Mouse (Mus musculus): ENCODE data around the gene Eno4.

Gene Eno4

DNA sequence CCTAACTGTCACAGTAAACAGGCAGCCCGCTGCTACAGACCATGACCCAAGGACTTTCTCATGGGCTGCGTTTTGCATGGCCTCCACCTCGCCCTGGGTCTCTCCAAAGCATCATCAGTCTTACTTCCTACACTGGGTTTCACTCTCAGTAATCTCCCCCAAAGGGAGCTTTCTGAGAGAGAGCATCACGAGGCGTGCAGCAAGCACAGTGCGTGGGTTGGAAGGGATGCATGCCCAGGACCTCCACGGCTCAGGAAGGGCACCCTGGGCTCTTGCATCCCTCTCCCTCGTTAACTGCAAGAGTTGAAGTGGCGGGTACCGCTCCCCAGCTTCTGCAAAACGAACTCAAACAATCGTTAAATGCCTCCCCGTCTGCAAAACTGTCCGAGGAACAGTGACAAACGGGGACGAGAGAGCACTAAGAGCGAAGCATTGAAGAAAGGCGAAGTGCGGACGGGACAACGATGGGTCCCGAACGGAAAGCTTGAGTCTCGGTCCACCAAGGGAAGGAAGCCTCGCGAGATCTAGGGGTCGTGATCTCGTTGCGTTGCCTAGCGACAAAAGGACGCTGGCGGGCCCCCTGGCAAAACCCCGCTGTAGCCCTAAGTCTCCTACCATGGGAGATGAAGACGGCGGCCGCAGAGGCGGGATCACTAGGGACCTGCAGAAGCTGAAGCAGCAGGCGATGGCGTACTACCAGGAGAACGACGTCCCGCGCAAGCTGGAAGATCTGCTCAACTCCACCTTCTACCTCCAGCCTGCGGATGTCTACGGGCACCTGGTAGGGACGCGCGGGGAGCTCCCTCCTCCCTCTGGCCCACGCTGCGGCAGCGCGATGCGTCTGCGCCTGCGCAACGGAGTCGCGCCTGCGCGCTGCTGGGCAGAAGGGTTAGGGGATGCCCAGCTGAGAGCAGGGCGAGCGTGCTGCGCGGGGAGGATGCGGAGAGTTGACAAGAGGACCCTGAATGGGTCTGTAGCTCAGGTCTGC is at the start of gene Eno4, which contains the start of gene Hspa12a:
TSS of gene Eno4 (plus strand) at position 585 of the 988 bp plus-strand sequence.
TSS of gene Hspa12a (minus strand) at position 814 of the 988 bp plus-strand sequence.
- WGBS = under 1% methylated on average over 65 of the region's 65 CpGs

DNA sequence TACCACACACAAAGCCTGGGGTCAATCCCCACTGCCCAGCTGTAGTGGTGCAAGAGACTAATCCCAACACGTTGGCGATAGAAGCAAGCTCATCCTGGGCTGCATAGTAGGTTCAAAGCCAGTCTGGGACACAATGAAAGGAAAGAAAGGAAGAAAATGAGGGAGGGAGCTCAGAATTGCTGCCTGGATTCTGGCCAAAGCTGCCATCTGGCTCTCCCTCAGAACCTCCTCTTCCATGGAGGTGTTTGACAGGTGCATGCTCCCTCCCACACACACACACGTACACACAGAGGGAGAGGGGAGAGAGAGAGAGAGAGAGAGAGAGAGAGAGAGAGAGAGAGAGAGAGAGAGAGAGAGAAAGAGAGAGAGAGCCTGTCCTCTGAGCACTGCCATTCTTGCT is 47.0 kb upstream of the Eno4 start:
- WGBS = 39% methylated on average over 3 of the region's 3 CpGs

DNA sequence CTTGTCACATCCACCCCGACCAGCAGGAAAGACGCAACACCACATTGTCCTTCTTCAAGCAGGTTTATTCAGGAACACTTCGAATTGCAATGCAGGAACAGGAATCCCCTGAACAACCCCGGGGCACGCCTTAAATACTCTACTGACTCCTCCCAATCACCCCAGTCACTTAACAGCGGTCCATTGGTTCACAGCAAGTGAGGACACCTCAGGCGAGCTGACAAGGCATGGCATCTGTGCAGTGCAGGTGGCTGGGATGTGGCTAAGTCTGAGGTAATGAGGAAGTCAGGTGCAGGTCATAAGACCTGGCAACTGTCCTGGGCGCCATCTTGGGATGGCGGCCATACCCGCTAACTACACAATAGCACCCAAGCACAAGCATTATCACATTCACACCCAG is 42.8 kb upstream of the Eno4 start:
- 94% methylated on average over 10 of the region's 10 CpGs for WGBS

DNA sequence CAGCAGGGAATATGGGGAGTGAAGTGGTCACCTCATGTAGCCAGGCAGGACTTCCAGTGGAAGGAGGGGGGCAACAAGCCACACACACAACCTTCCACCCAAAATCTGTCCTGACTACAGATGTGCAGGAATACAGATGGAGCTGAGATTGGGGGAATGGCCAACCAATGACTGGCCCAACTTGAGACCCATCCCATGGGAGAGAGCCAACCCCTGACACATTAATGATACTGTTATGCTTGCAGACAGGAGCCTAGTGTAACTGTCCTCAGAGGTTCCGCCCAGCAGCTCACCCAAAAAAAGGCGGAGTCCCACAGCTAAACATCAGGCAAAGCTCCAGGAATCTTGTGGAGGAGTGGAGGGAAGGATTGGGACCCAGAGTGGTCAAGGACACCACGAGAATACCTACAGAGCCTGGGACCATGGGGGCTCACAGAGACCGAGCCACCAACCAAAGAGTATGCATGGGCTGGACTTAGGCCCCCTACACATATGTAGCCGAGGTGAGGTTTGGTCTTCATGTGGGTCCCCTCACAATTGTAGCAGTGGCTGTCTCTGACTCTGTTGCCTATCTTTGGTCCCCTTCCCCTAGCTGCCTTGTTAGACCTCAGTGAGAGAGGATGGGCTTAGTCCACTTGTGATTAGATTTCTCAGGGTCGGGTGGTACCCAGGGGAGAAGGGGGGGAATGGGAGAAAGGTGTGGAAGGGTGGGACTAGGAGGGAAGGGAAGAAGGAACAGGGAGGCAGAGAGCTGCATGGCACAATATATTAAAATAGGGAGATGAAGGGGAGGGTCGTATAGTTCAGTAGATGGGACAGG is 39.9 kb upstream of the Eno4 start:
- WGBS = 69% methylated on average over 7 of the region's 7 CpGs

DNA sequence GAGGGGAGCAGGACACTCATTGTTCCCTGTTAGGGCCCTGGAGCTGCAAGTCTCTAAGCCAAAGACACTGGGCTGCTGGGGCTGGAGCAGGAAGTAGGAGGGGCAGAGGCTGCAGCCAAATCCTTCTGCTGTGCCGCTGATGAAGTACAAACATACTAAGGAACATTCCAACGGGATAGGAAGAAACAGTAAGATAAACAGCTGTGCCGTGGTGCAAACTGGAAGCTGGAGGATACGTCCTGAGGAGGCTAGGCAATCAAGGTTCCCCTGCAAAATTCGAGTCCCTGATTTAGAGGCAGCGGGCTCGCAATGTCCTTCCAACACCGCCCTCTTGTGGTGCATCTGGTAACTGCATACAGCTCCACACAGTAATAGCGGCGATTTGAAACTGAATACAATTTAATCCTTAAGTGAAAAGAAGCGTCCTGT is 39.3 kb upstream of the Eno4 start:
- 1% methylated on average over 11 of the region's 11 CpGs for WGBS

DNA sequence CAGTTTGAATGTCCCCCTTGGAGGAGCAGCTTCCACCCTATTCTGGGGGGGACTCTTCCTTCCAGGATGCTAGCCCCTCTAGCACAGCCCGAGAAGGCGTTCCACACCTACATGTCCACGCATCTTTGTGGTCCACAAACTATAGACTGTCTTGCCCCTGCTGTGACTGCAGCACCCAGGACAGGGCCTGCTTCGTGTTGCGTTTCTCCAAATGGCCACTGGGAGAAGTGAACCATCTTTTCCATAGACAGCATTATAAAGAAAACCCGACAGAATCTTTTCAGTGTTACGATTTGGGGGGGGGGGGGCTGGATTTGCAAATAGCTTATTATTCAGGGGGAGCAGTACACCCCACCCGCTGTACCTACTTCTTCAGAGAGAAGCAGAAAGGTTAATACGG is 36.5 kb upstream of the Eno4 start:
- WGBS = 52% methylated on average over 9 of the region's 9 CpGs

DNA sequence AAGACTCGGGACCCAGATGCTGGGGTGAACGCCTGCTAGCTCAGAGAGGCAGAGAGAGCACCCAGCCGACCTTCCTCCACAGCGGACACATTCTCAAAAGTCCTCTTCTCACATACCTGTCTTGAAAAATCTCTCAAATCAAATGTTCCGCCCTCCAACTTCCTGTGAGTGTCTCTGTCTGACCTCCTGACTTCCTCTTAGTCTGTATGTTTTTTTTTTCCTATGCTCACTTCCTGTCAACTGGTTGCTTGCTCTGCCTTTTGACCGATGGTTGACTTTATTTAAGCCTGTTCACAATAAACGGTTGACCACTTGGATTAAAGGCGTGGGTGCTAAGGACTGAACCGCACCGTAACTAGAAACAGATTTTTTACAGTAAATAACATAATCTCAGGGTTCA is 35.2 kb upstream of the Eno4 start:
- WGBS = 81% methylated on average over 10 of the region's 10 CpGs

DNA sequence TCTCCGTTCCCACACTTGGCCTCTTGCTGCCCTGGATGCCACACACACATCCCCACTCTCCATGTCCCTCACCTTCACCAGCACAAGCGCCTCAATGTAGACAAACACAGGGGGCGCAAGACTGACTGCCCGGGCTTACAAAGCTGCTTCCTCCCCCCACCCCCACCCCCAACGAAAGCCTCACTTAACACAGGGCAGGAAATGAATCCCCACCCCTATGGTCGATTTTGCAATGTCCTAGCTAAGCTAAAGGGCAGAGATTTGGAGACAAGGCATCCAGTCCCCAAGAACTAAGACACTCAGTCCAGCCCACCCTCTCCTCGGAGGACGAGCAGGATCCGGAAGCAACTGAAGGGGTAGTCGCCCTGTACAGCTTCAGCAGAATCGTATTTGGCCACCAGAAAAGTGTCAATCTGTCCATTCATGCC is 32.3 kb upstream of the Eno4 start:
- 5% methylated on average over 11 of the region's 11 CpGs for WGBS

DNA sequence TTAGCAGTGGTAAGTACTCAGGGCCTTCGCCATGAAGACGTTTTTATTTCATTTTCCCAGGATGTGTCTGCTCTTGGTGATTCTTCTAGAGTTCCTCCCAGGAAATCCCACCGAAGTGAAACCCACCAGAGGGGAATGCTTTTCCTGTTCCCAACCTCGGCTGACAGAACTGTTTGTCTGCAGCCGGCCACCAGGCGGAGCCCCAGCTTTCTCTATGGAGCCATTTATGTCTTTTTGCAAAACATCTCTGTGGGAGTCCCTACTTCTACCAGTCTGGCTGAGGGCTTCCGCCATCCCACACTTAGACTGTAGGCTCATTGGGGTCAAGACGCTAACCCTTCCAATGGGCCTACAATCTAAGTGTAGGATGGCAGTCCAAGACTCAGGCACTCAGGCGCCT is 31.8 kb upstream of the Eno4 start:
- 11% methylated on average over 9 of the region's 9 CpGs for WGBS

DNA sequence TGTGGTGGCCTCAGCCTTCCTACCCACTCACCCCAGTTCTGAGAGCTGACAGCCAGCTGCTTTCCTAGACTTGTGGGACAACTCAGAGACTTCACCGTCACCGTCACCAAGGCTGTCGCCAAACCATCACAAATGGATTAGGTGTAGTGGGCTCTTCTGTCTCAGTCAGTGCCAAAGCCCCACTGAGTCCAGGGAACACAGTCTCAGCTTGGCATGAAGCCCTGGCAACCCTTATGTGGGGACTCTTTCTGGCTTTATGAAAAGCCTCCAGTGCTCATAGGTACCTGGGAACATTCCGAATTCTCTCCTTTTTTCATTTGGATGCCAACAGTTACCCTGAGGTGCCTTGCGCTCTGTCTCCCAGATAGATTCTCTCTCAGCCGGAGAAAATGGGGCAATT is 29.9 kb upstream of the Eno4 start:
- 78% methylated on average over 6 of the region's 6 CpGs for WGBS

DNA sequence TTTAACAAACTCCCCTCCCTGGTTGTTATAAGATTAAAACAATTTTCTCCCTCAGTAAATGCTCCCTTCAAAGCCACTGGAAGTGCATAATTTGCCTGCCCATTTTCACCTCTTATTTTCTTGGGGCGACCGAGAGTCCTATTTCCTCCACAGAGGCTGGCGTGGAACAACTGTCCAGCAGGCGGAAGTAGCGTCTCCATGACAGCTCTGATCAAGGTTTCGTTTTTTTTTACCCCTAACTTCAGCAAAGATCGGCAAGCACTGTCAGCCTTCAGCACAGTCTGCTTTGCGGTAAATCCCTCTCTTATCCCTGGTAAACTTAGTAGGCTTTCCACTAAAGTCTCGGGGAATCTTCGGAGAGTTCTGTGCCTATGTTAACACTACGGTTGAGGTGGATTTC is 24.6 kb upstream of the Eno4 start:
- 22% methylated on average over 11 of the region's 11 CpGs for WGBS

DNA sequence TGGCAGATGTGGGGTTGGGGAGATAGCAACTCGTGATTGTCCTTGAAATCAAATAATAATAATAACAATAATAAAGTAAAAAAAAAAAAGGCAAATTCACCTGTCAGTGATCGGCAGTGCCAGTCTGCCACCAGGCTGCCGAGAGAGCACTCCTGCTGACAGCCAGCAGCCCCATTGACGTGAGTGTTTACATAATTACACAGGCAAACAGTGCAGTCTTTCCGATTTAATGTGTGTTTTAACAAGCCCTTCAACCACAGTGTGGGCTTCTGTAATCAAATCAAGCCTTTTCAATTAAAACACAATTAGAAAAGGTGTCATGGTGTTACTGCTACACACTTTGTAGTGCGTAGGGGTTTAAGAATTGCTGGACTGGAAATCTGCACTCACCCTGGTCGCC is 24.1 kb upstream of the Eno4 start:
- 48% methylated on average over 7 of the region's 7 CpGs for WGBS

DNA sequence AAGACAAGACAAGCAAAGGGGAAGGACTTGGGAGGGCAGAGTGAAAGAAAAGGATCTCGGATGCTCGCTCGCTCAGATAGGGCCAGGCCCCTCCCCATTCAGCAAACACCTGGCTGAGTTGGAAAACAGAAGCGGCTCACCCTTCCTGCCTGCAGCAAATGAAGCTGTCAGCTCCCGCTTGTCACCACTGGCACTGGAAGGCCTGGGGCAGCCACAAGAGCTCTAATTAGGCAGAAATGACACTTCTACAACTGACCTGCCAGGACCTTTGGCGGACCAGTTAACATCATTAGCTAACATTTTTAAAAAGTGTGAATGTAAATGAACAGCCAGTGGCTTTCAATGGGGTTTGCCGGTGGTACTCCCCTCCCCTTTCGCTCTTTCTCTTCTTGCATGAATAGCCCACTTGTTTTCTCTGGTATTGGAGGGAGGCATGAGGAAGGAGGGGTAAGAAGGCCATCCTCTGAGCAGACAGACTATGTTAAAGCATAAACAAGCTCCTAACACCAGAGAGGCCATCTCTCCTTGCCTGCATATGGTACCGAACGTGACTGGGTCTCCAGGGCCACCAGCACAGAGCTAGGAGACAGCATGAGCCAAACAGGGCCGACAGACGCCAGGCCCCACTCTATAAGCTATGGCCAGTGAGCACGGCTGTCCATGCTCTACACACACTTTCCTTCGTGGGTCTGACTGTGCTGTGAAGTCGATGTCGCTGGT is 12.0 kb upstream of the Eno4 start:
- WGBS = 66% methylated on average over 16 of the region's 16 CpGs

DNA sequence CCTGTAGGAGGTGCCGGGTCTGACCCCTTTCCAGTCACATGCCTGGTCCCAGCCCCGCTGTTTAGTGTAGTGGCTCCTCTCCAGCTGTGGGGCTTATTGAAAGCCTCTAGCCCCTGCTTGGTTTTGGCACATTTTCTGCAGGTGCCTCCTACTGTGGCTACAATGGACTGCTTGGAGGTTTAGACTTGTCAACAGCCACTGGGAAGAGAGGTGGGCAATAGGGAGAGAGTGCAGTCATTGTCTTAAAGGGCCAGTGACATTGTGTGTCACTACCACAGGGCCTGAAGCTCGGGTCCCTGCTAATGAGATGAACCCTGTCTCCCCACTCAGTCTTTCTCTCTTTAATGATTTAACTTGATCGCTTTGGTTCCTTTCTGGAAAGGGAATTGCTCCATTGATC is 10.2 kb upstream of the Eno4 start:
- WGBS = 71% methylated on average over 4 of the region's 4 CpGs

DNA sequence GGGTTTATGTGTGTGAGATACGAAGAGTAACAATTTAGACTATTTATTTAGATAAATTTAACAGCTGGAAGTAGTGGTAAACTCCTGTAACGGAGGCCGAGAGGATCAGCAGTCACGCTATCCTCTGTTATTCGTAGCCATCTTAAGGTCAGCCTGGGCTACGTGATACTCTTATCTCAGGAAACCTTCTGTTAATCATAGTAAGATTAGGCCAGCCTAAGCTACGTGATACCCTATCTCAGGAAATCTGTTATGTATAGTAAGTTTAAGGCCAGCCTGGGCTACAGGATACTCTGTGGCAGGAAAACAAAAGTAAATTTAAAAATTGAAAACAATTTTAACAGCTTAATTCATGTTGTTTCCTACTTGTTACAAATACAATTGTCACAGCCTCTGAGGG is 2.7 kb downstream of the Eno4 start:
- 90% methylated on average over 7 of the region's 7 CpGs for WGBS

DNA sequence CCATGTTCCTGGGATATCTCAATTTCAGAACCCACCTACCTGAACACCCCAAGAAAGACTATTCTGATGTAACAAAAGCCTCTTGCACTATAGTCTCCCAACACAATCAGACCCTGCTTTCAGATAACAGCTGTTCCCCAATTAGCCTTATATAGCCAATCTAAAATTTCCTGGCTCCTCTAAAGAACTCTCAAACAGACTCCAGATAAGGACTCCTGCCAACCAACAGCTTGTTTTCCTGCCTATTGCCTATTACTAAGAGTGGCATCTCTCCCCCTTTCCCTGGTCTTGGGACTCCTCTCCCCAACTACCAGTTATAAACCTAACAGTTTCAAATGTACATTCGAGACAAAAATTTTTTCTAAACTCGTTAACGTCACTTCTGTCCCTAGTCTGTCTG is 8.3 kb downstream of the Eno4 start:
- WGBS = 52% methylated on average over 3 of the region's 3 CpGs

DNA sequence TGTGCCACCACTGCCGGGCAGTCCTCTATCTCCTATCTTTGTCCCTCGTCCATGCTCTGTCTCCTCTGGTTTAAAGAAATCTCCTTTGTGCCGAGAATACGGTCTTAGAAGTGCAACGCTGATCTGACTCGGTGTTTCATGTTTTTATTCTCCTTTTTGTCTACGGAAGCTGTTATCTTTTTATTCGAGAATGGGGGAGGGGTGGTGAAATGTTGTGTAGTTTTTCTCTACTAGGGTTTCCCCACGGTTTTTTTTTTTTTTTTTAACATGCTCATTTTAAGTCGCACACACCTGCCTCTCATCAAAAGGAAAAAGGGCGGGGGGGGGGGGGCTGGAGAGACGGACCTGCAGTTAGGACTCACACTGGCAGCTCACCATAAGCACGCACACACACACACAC is 9.0 kb downstream of the Eno4 start:
- 64% methylated on average over 13 of the region's 13 CpGs for WGBS

DNA sequence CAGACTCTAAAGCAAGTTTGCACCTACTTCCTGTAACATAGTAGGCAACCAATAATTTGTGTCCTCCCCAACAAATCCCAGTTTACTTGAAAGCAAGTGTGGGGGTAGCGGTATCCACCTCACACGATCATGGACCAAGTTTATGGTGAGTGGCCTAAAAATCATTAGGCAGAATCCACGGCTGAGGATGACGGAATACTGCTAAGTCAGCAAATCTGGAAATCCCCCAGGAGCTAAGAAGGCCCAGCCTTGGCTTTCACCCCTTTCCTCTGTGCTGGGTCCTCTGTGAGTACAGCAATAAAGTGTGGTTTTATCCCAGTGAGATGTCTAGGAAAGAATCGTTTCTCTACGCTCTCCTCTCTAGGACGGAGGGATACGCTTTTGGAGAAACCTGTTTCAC is 11.6 kb downstream of the Eno4 start:
- WGBS = 93% methylated on average over 8 of the region's 8 CpGs

DNA sequence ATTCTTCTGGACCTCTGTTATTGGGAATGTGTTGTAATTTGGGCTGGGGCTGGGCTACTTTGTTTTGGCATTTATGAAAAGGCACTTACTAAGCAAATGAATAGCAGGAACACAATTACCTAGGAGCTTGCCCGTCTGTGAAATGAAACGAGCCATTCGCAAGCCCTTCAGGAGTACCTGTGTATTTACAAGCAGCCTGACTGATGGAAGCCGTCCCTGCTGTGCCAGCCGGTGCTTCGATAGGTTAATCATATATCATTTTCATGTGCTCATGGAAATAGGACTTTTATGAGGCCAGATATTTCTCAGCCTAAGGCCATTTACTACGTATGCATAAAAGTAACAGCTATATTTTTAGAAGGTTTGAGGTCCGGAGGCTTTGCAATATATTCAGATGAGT is 19.8 kb downstream of the Eno4 start:
- WGBS = 79% methylated on average over 8 of the region's 8 CpGs

DNA sequence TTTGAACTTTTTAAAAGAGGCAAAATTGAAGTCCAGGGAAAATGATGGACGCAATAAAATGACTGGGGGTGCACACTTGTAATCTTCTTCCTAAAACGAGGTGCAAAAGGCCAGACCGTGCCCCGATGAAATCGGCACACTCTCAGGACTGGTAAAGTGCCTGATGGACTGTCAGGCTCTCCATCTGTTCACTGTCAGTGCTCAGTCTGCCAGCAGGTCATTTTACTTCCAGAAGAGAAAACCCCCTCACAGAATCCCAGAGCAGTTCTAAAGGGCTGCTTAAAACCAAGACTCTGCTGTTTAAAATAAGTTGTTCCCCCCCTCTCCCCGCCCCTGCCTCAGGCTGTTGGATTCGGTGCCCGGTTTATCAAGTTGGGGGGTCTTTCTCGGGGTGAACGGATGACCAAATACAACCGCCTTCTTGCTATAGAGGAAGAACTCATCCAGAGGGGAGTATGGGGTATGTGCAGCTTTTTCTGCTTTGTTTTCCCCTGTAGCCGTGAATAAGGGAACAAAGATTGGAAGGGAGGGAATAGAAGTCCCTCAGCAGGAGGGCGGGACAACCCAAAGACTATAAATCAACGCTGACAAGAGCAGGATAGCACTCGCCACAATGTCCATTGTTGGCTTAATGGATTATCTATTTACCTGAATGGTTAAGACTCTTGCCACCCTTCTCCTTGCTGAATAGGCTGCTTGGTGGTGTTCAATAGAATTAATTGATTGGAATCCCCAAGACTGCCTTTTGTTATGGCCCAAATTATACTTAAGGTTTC is 25.7 kb downstream of the Eno4 start:
- 41% methylated on average over 15 of the region's 15 CpGs for WGBS

DNA sequence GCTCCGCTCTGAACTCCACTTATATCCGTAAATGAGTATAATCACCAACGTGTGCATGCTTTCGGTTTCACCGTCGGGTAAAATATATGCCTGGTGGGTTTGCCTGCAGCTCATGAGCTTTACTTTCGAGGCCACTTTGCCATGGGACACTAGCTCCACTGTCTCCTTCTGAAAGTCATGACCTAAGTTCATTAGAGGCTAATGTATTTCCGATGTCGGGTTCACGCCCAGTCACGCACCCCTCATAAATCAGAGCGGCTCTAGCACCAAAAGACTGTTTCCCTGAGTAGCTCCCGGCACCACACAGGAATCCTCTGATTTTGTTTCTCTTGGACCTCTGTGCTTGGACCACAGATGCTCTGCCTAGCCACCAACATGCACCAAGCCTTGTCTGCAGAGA is 27.6 kb downstream of the Eno4 start:
- 93% methylated on average over 13 of the region's 13 CpGs for WGBS
